ENCODE assay signal across 9 mouse cellular contexts in the genomic region with DNA sequence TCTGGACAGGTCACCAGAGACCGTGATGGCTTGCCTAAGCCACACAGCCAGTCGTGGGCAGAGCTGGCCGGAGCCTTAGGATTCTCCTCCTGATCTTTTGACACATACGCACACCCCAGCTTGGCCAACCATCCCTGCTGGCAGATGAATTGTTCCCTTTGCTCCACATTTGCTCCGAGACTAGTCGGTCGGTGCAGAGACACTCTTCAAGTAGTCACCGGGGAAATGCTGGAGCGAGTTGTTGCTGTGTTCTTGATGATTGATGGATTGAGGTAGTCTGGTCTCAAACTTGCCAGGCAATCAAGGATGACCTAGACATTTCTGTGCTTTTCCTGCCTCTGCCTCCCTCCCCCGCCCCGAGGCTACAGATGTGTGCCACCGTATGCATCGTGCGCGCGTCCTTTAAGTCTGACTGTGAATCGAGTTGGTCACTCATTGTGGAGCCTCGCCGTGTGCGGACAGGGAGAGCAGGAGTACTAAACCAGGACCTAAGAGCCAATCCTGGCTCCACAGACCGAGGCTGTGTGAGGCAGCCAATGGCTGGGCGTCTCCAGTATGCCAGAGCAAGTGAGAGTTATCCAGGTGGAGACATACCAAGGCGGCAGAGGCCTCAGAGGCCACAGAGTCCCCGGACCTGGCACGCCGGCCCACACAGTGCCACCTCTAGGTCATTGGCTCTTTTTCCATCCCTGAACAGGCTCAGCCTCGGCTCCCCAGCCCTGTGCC. TPM values are rescaled to one million over a fixed set of nuclear protein-coding genes. Genes with fewer than 3 reads are reported as not detected.
A peak's percentile ranks its signal among the peaks of the same experiment; 100 is the strongest.
DNase-seq lines count a peak whose midpoint lies in the region; ATAC-seq and TF ChIP-seq lines count a peak whose summit lies in the region.
"Had no signal": no experiment of that assay in that cellular context is flagged by ENCODE, and none has a peak within 500 bp of the region (broad histone marks: within the 10 kb centered on the region; RNA-seq: fewer than 3 reads in every experiment).

No protein-coding gene starts in this region.

- no peak for ATAC-seq in heart, postnatal 0 days (ENCODE audit: insufficient read depth, low read depth)
- no peak for ATAC-seq in hindbrain, embryonic 13.5 days (ENCODE audit: low FRiP score)
- ATAC-seq in midbrain, postnatal 0 days (ENCODE audit: low FRiP score): no peak

- intact Hi-C loops in heart, postnatal 36 days (cut with DNase I): no loop called here

- 12% methylated on average over 27 of the region's 27 CpGs for WGBS in heart, postnatal 0 days
- WGBS in hindbrain, embryonic 13.5 days: 5% methylated on average over 27 of the region's 27 CpGs
- WGBS in midbrain, postnatal 0 days: 4% methylated on average over 27 of the region's 27 CpGs

- H3K27me3 ChIP-seq in heart, postnatal 0 days (ENCODE audit: control insufficient read depth, insufficient read depth, low read length): peaks cover 51% of the 10 kb centered on the region
- H3K27me3 ChIP-seq in hindbrain, embryonic 13.5 days: peaks cover 79% of the 10 kb centered on the region
- peaks cover 50% of the 10 kb centered on the region for H3K27me3 ChIP-seq in midbrain, postnatal 0 days (ENCODE audit: insufficient read depth, low read length)

- TF ChIP-seq EP300 in heart, postnatal 0 days (IDR thresholded peaks at IDR 0.05; ENCODE audit: low read depth): no peak

- H3K9ac ChIP-seq in heart, postnatal 0 days (replicated peaks; ENCODE audit: low read depth, low read length): no peak overlapping the region
- H3K9ac ChIP-seq in hindbrain, embryonic 13.5 days: peak overlapping the region; percentile 65
- no peak overlapping the region for H3K9ac ChIP-seq in midbrain, postnatal 0 days (replicated peaks; ENCODE audit: low read length, poor library complexity, severe bottlenecking)

- no peaks in the 10 kb centered on the region for H3K9me3 ChIP-seq in heart, postnatal 0 days (replicated peaks; ENCODE audit: control insufficient read depth, low read length)
- no peaks in the 10 kb centered on the region for H3K9me3 ChIP-seq in hindbrain, embryonic 13.5 days
- H3K9me3 ChIP-seq in midbrain, postnatal 0 days (ENCODE audit: low read length): no peaks in the 10 kb centered on the region

- peak overlapping the region; percentile 49 for H3K4me2 ChIP-seq in heart, postnatal 0 days (ENCODE audit: low read depth, low read length)
- H3K4me2 ChIP-seq in hindbrain, embryonic 13.5 days: peak overlapping the region; percentile 50
- peak overlapping the region; percentile 54 for H3K4me2 ChIP-seq in midbrain, postnatal 0 days (ENCODE audit: low read depth, low read length, poor library complexity, severe bottlenecking)

- H3K4me1 ChIP-seq in heart, postnatal 0 days (ENCODE audit: control insufficient read depth, insufficient read depth): peaks cover 5% of the 10 kb centered on the region
- H3K4me1 ChIP-seq in hindbrain, embryonic 13.5 days (replicated peaks): peaks cover 24% of the 10 kb centered on the region
- H3K4me1 ChIP-seq in midbrain, postnatal 0 days (ENCODE audit: insufficient read depth, low read length): peaks cover 12% of the 10 kb centered on the region; the same call in 1 of the 2 replicates

- no peak for TF ChIP-seq CTCF in heart, postnatal 0 days (IDR thresholded peaks at IDR 0.05; ENCODE audit: low read depth)
- no peak for TF ChIP-seq CTCF in midbrain, postnatal 0 days (IDR thresholded peaks at IDR 0.05)

- no peak overlapping the region for H3K27ac ChIP-seq in heart, postnatal 0 days (ENCODE audit: low read depth)
- H3K27ac ChIP-seq in hindbrain, embryonic 13.5 days: no peak overlapping the region
- H3K27ac ChIP-seq in midbrain, postnatal 0 days (ENCODE audit: low read depth, low read length): no peak overlapping the region

- no peaks in the 10 kb centered on the region for H3K36me3 ChIP-seq in heart, postnatal 0 days (replicated peaks; ENCODE audit: control insufficient read depth, insufficient read depth, low read length)
- H3K36me3 ChIP-seq in hindbrain, embryonic 13.5 days: no peaks in the 10 kb centered on the region
- no peaks in the 10 kb centered on the region for H3K36me3 ChIP-seq in midbrain, postnatal 0 days (ENCODE audit: insufficient read depth, low read length)
- H3K36me3 ChIP-seq: G1E had no signal

- peak overlapping the region; percentile 30 for H3K4me3 ChIP-seq in heart, postnatal 0 days (ENCODE audit: low read depth, low read length)
- H3K4me3 ChIP-seq in hindbrain, embryonic 13.5 days: peak overlapping the region; percentile 33
- peak overlapping the region; percentile 30 for H3K4me3 ChIP-seq in midbrain, postnatal 0 days (ENCODE audit: low read depth, low read length)

- DNase-seq in heart, postnatal 0 days (ENCODE audit: low spot score): no peak
- no peak for DNase-seq in heart, postnatal 36 days
- peak; percentile 61 for DNase-seq in cerebellum, adult 9-10 months
- no peak for DNase-seq in midbrain, postnatal 0 days (ENCODE audit: low spot score)
- DNase-seq in left cerebral cortex, adult 9 months (ENCODE audit: low spot score in 2 of 2): no peak
- DNase-seq in frontal cortex, postnatal 14 days (ENCODE audit: low spot score in 2 of 2): no peak
- DNase-seq in ovary, postnatal 36 days (ENCODE audit: low spot score): no peak

RNA-seq across cellular contexts. Expression of a gene that starts 15.2 kb away (rescaled TPM):
- total RNA-seq in heart, postnatal 0 days (2014; rRNA removed; ENCODE audit: low replicate concordance): 3.8 and 4.3 TPM in 2 replicates
- polyA plus RNA-seq in heart, postnatal 0 days (2015; fragmentation: Nextera tagmentation; extraction: Ambion mirVana): 0.71 and 1.1 TPM in 2 replicates
- under 1 TPM; 0.61 to 0.62 TPM for total RNA-seq in heart, postnatal 36 days (2021)
- 7.6 and 10.1 TPM in 2 replicates for polyA plus RNA-seq in hindbrain, embryonic 13.5 days (2015; fragmentation: Nextera tagmentation; extraction: Ambion mirVana)
- total RNA-seq in midbrain, postnatal 0 days (2014; rRNA removed): 8.3 and 11.0 TPM in 2 replicates
- polyA plus RNA-seq in midbrain, postnatal 0 days (2015; fragmentation: Nextera tagmentation; extraction: Ambion mirVana): 1.3 TPM in 2 replicates
- polyA plus RNA-seq: G1E had no signal

RNA-seq across cellular contexts. Expression of a gene that starts 19.8 kb away (rescaled TPM):
- total RNA-seq in heart, postnatal 0 days (2014; rRNA removed; ENCODE audit: low replicate concordance): 26.8 and 30.2 TPM in 2 replicates
- 23.2 and 26.1 TPM in 2 replicates for polyA plus RNA-seq in heart, postnatal 0 days (2015; fragmentation: Nextera tagmentation; extraction: Ambion mirVana)
- 10 to 100 TPM; 12.2 TPM for total RNA-seq in heart, postnatal 36 days (2021)
- 78.2 and 81.6 TPM in 2 replicates for polyA plus RNA-seq in hindbrain, embryonic 13.5 days (2015; fragmentation: Nextera tagmentation; extraction: Ambion mirVana)
- total RNA-seq in midbrain, postnatal 0 days (2014; rRNA removed): 61.9 and 73.5 TPM in 2 replicates
- polyA plus RNA-seq in midbrain, postnatal 0 days (2015; fragmentation: Nextera tagmentation; extraction: Ambion mirVana): 80.6 and 84.1 TPM in 2 replicates

RNA-seq across cellular contexts. Expression of a gene that starts 23.7 kb away (rescaled TPM):
- total RNA-seq in heart, postnatal 0 days (2014; rRNA removed; ENCODE audit: low replicate concordance): not detected in 2 replicates
- polyA plus RNA-seq in heart, postnatal 0 days (2015; fragmentation: Nextera tagmentation; extraction: Ambion mirVana): 0.27 and 0.88 TPM in 2 replicates
- under 1 TPM; 0.44 to 0.84 TPM for total RNA-seq in heart, postnatal 36 days (2021)
- polyA plus RNA-seq in hindbrain, embryonic 13.5 days (2015; fragmentation: Nextera tagmentation; extraction: Ambion mirVana): 7.0 and 8.5 TPM in 2 replicates
- 5.0 and 6.3 TPM in 2 replicates for total RNA-seq in midbrain, postnatal 0 days (2014; rRNA removed)
- 19.1 and 19.9 TPM in 2 replicates for polyA plus RNA-seq in midbrain, postnatal 0 days (2015; fragmentation: Nextera tagmentation; extraction: Ambion mirVana)
- polyA plus RNA-seq: G1E had no signal

RNA-seq across cellular contexts. Expression of a gene that starts 39.6 kb away (rescaled TPM):
- total RNA-seq in heart, postnatal 0 days (2014; rRNA removed; ENCODE audit: low replicate concordance): 46.4 and 63.1 TPM in 2 replicates
- polyA plus RNA-seq in heart, postnatal 0 days (2015; fragmentation: Nextera tagmentation; extraction: Ambion mirVana): 80.3 and 86.7 TPM in 2 replicates
- 10 to 100 TPM; 45.9 to 46.3 TPM for total RNA-seq in heart, postnatal 36 days (2021)
- 160 and 168 TPM in 2 replicates for polyA plus RNA-seq in hindbrain, embryonic 13.5 days (2015; fragmentation: Nextera tagmentation; extraction: Ambion mirVana)
- total RNA-seq in midbrain, postnatal 0 days (2014; rRNA removed): 121 and 122 TPM in 2 replicates
- polyA plus RNA-seq in midbrain, postnatal 0 days (2015; fragmentation: Nextera tagmentation; extraction: Ambion mirVana): 173 and 186 TPM in 2 replicates

RNA-seq across cellular contexts. Expression of a gene that starts 45.6 kb away (rescaled TPM):
- total RNA-seq in heart, postnatal 0 days (2014; rRNA removed; ENCODE audit: low replicate concordance): 75.0 and 90.1 TPM in 2 replicates
- polyA plus RNA-seq in heart, postnatal 0 days (2015; fragmentation: Nextera tagmentation; extraction: Ambion mirVana): 35.2 and 37.5 TPM in 2 replicates
- total RNA-seq in heart, postnatal 36 days (2021): 100 to 1,000 TPM; 248 to 259 TPM
- polyA plus RNA-seq in hindbrain, embryonic 13.5 days (2015; fragmentation: Nextera tagmentation; extraction: Ambion mirVana): 79.5 and 81.8 TPM in 2 replicates
- total RNA-seq in midbrain, postnatal 0 days (2014; rRNA removed): 106 and 124 TPM in 2 replicates
- polyA plus RNA-seq in midbrain, postnatal 0 days (2015; fragmentation: Nextera tagmentation; extraction: Ambion mirVana): 56.9 and 61.2 TPM in 2 replicates
